Mouse (Mus musculus): ENCODE data around the gene Ppm1d. TPM values are rescaled to one million over a fixed set of nuclear protein-coding genes. Genes with fewer than 3 reads are reported as not detected.

Ppm1d gene
- polyA plus RNA-seq, 1 experiment, result 12.8 TPM

DNA sequence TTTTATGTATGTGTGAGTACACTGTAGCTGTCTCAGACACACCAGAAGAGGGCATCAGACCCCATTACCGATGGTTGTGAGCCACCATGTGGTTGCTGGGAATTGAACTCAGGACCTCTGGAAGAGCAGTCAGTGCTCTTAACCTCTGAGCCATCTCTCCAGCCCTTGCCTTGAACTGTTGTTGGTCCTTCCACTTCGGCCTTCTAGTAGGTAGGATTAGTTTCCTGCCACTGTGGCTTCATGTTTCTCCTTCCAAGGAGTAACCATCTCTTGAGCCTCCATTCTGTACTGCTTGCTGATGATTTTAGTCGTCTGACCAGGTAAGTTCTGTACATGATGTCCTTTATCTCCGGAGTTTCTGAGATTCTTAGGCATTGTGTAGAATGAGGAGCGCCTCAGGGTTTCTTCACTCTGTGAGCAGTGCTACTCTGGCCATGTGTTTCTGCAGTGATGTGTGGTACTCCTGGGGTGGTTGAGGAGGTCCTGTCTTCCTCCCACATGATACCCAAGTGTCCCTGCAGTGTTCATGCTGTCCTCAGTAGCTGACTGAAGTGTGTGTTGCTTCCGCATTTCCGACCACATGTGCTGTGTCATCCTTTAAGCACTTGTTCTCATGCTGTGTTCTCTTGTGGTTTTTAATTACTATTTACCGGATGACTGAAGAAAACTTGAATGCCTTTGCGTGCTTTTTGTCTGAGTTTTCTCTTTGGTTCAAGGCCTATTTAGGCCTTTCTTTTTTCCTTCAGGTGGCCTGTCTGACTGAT is 12.7 kb downstream of the Ppm1d start:
- no peaks in the 10 kb centered on the region for H3K27me3 ChIP-seq (ENCODE audit: control insufficient read depth, insufficient read depth, low read length)
- WGBS, result 31% methylated on average over 9 of the region's 9 CpGs
- no peaks in the 10 kb centered on the region for H3K36me3 ChIP-seq (ENCODE audit: control insufficient read depth, insufficient read depth, low read length)
- no peak overlapping the region for H3K4me3 ChIP-seq (ENCODE audit: control insufficient read depth, insufficient read depth, low read length)
- no peak for DNase-seq
- 0 out of 2 replicates have a peak, but pooled peaks cover 5% of the 10 kb centered on the region for H3K4me1 ChIP-seq (replicated peaks; ENCODE audit: control insufficient read depth, insufficient read depth, low read length)
- TF ChIP-seq CTCF (IDR thresholded peaks at IDR 0.05; ENCODE audit: borderline replicate concordance, control insufficient read depth, extremely low read depth, insufficient read depth, low read length, poor library complexity), result no peak
- no peak for TF ChIP-seq POLR2A (IDR thresholded peaks at IDR 0.05; ENCODE audit: control insufficient read depth, extremely low read depth, insufficient read depth, low read length, poor library complexity)
- no peak overlapping the region for H3K27ac ChIP-seq (ENCODE audit: control insufficient read depth, insufficient read depth, low read length)

DNA sequence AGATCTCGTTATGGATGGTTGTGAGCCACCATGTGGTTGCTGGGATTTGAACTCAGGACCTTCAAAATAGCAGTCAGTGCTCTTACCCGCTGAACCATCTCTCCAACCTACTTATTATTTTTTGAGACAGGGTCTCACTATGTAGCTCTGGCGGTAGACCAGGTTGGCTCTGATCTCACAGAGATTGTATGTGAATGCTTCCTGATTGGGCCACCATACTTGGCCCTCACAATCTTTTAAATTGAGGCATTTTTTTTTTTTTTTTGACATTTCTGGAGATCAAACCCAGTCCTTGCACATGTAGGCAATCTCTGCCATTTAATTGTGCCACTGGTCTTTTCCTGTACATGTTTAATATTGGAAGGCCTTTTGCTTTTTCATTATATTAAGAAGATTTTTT is 17.7 kb downstream of the Ppm1d start:
- no peak for DNase-seq
- Histone ChIP-seq H3K27ac (ENCODE audit: control insufficient read depth, insufficient read depth, low read length) (no peak overlapping the region), H3K36me3 (ENCODE audit: control insufficient read depth, insufficient read depth, low read length) (peaks cover 21% of the 10 kb centered on the region), H3K4me1 (replicated peaks; ENCODE audit: control insufficient read depth, insufficient read depth, low read length) (0 out of 2 replicates have a peak, but pooled peaks cover 2% of the 10 kb centered on the region), H3K4me3 (ENCODE audit: control insufficient read depth, insufficient read depth, low read length) (no peak overlapping the region), H3K27me3 (ENCODE audit: control insufficient read depth, insufficient read depth, low read length) (no peaks in the 10 kb centered on the region)
- over 99% methylated on average over 3 of the region's 3 CpGs for WGBS
- TF ChIP-seq CTCF (IDR thresholded peaks at IDR 0.05; ENCODE audit: borderline replicate concordance, control insufficient read depth, extremely low read depth, insufficient read depth, low read length, poor library complexity) (no peak), POLR2A (IDR thresholded peaks at IDR 0.05; ENCODE audit: control insufficient read depth, extremely low read depth, insufficient read depth, low read length, poor library complexity) (no peak)

GRCm38 (mm10) chr11:85329167-85329894 is 18.3 kb downstream of the Ppm1d start:
- Histone ChIP-seq H3K27ac (ENCODE audit: control insufficient read depth, insufficient read depth, low read length) (no peak overlapping the region), H3K36me3 (ENCODE audit: control insufficient read depth, insufficient read depth, low read length) (peaks cover 24% of the 10 kb centered on the region)
- no peak for DNase-seq

GRCm38 (mm10) chr11:85334778-85335177 is 23.7 kb downstream of the Ppm1d start:
- Histone ChIP-seq H3K4me1 (replicated peaks; ENCODE audit: control insufficient read depth, insufficient read depth, low read length) (no peaks in the 10 kb centered on the region), H3K27me3 (ENCODE audit: control insufficient read depth, insufficient read depth, low read length) (no peaks in the 10 kb centered on the region), H3K36me3 (ENCODE audit: control insufficient read depth, insufficient read depth, low read length) (peaks cover 62% of the 10 kb centered on the region), H3K27ac (ENCODE audit: control insufficient read depth, insufficient read depth, low read length) (no peak overlapping the region), H3K4me3 (ENCODE audit: control insufficient read depth, insufficient read depth, low read length) (no peak overlapping the region)
- DNase-seq, result peak; percentile 67
- 49% methylated on average over 4 of the region's 4 CpGs for WGBS
- TF ChIP-seq CTCF (IDR thresholded peaks at IDR 0.05; ENCODE audit: borderline replicate concordance, control insufficient read depth, extremely low read depth, insufficient read depth, low read length, poor library complexity), result peak; percentile 62; the same call in 1 of the 2 replicates
- no peak for TF ChIP-seq POLR2A (IDR thresholded peaks at IDR 0.05; ENCODE audit: control insufficient read depth, extremely low read depth, insufficient read depth, low read length, poor library complexity)

More at GRCm38 (mm10) chr11:85329167-85329894, 18.3 kb downstream of the Ppm1d start:
- WGBS, result 98% methylated on average over 7 of the region's 7 CpGs
- Histone ChIP-seq H3K27me3 (ENCODE audit: control insufficient read depth, insufficient read depth, low read length) (no peaks in the 10 kb centered on the region), H3K4me3 (ENCODE audit: control insufficient read depth, insufficient read depth, low read length) (no peak overlapping the region), H3K4me1 (replicated peaks; ENCODE audit: control insufficient read depth, insufficient read depth, low read length) (no peaks in the 10 kb centered on the region)
- no peak for TF ChIP-seq POLR2A (IDR thresholded peaks at IDR 0.05; ENCODE audit: control insufficient read depth, extremely low read depth, insufficient read depth, low read length, poor library complexity)
- no peak for TF ChIP-seq CTCF (IDR thresholded peaks at IDR 0.05; ENCODE audit: borderline replicate concordance, control insufficient read depth, extremely low read depth, insufficient read depth, low read length, poor library complexity)

DNA sequence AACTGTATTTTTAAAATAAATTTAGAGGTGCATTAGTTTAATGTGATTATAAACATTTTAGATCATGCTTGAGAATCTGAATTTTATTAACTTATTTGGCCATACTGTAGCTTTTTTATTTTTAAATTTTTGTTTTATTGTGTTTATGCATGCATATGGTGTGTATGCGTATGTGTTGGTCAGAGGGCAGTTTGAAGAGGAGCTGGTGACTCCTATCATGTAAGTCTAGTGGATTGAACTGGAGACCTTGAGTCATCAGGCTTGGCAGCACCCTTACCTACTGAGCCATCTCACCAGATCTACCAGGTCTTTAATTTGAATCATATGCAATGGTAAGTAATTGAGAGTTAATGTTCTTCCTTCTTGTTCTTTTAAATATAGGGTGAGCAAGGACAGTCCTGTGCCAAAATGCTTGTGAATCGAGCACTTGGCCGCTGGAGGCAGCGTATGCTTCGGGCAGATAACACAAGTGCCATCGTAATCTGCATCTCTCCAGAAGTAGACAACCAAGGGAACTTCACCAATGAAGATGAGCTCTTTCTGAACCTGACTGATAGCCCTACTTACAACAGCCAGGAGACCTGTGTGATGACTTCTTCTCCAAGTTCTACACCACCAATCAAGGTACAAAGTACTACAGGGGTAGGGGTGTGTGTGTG is 28.3 kb downstream of the Ppm1d start:
- no peaks in the 10 kb centered on the region for H3K27me3 ChIP-seq (ENCODE audit: control insufficient read depth, insufficient read depth, low read length)
- peaks cover 82% of the 10 kb centered on the region for H3K36me3 ChIP-seq (ENCODE audit: control insufficient read depth, insufficient read depth, low read length)
- 96% methylated on average over 6 of the region's 6 CpGs for WGBS
- H3K27ac ChIP-seq (ENCODE audit: control insufficient read depth, insufficient read depth, low read length), result no peak overlapping the region
- no peak for DNase-seq
- H3K4me3 ChIP-seq (ENCODE audit: control insufficient read depth, insufficient read depth, low read length), result no peak overlapping the region
- TF ChIP-seq POLR2A (IDR thresholded peaks at IDR 0.05; ENCODE audit: control insufficient read depth, extremely low read depth, insufficient read depth, low read length, poor library complexity) (no peak), CTCF (IDR thresholded peaks at IDR 0.05; ENCODE audit: borderline replicate concordance, control insufficient read depth, extremely low read depth, insufficient read depth, low read length, poor library complexity) (no peak)
- H3K4me1 ChIP-seq (replicated peaks; ENCODE audit: control insufficient read depth, insufficient read depth, low read length), result no peaks in the 10 kb centered on the region

DNA sequence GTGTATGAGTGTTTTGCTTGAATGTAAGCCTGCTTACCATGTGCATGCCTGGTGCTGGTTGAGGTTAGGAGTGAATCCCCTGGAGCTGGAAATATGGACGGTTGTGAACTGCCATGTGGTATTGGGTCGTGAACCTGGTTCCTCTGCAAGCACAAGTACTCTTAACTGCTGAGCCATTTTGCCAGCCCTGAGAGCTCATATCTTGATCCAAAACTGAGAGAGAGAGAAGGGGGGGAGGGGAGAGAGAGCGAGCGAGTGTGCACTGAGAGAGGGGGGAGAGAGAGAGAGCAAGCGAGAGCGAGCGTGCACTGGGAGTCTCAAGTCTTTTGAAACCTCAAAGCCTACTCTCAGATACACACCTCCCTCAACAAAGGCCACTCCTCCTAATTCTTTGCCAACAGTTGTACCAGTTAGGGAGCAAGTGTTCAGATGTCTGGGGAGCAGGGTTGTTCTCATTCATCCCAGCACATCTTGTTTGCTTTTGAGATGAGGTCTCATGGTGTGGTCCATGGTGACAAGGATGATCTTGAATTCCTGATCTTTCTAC is 29.1 kb downstream of the Ppm1d start:
- H3K36me3 ChIP-seq (ENCODE audit: control insufficient read depth, insufficient read depth, low read length), result peaks cover 82% of the 10 kb centered on the region
- no peak for DNase-seq
- TF ChIP-seq CTCF (IDR thresholded peaks at IDR 0.05; ENCODE audit: borderline replicate concordance, control insufficient read depth, extremely low read depth, insufficient read depth, low read length, poor library complexity) (no peak), POLR2A (IDR thresholded peaks at IDR 0.05; ENCODE audit: control insufficient read depth, extremely low read depth, insufficient read depth, low read length, poor library complexity) (no peak)

More for the DNA sequence above, 29.1 kb downstream of the Ppm1d start:
- H3K4me3 ChIP-seq (ENCODE audit: control insufficient read depth, insufficient read depth, low read length), result no peak overlapping the region
- H3K4me1 ChIP-seq (replicated peaks; ENCODE audit: control insufficient read depth, insufficient read depth, low read length), result no peaks in the 10 kb centered on the region
- 96% methylated on average over 7 of the region's 7 CpGs for WGBS
- no peaks in the 10 kb centered on the region for H3K27me3 ChIP-seq (ENCODE audit: control insufficient read depth, insufficient read depth, low read length)
- H3K27ac ChIP-seq (ENCODE audit: control insufficient read depth, insufficient read depth, low read length), result no peak overlapping the region

Measured in thymus, adult 2 months (tissue).